Mouse (Mus musculus): ENCODE measurements at regions not wholly inside any gene's neighbourhood (a gene's known extent, or its start where the extent isn't known, plus 50 kb on each side); places are given as distances from the start of the nearest gene placed in this dataset.

DNA sequence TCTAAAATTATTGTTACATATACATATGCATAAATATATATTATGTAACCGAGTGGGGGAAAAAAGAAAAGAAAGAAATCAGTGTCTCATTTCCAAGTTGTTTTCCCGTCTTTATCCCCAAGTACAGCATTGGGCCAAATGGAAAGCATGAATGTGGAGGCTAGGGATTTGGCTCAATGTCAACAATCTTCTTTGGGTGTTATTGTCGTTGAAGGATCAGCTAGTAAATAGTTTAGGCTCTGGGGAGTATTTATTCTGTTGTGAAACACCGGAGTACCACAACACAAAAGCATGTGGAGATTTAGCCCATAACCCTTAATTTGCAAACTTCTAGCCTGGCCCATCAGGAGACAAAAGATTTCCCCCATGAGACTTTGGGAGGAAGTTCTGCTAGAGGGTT, 105.8 kb upstream of the Maf start:
- Histone ChIP-seq H3K27me3 (ENCODE audit: control insufficient read depth in 1 of 2, insufficient read depth in 2 of 2, low read length in 2 of 2) (no peaks in the 10 kb centered on the region), H3K9me3 (replicated peaks; ENCODE audit: insufficient read depth, low read length) (no peaks in the 10 kb centered on the region), H3K4me1 (ENCODE audit: control insufficient read depth in 1 of 2, insufficient read depth in 2 of 2, low read length in 2 of 2) (no peaks in the 10 kb centered on the region), H3K79me2 (ENCODE audit: control insufficient read depth, insufficient read depth, low read length, poor library complexity) (no peaks in the 10 kb centered on the region), H3K4me3 (ENCODE audit: control insufficient read depth in 1 of 2, insufficient read depth in 1 of 2, low read depth in 2 of 2, low read length in 2 of 2) (no peak overlapping the region), H3K36me3 (ENCODE audit: control insufficient read depth in 1 of 2, insufficient read depth in 2 of 2, low read length in 2 of 2) (no peaks in the 10 kb centered on the region), H3K9ac (ENCODE audit: control insufficient read depth, low read depth, low read length, poor library complexity, severe bottlenecking) (no peak overlapping the region), H3K27ac (ENCODE audit: control insufficient read depth, low read depth, low read length) (no peak overlapping the region)
- TF ChIP-seq RAD21 (IDR thresholded peaks at IDR 0.05; ENCODE audit: low read depth, low read length), result no peak
- TF ChIP-seq SMC3 (IDR thresholded peaks at IDR 0.05; ENCODE audit: low read depth, low read length), result no peak
- TF ChIP-seq MAFK (IDR thresholded peaks at IDR 0.05; ENCODE audit: borderline replicate concordance, low read depth, low read length), result no peak
- no peak for TF ChIP-seq UBTF (IDR thresholded peaks at IDR 0.05; ENCODE audit: borderline replicate concordance, insufficient read depth, low read depth, low read length)
- TF ChIP-seq EP300 (IDR thresholded peaks at IDR 0.05; ENCODE audit: low read depth in 1 of 2, low read length in 2 of 2), result no peak
- TF ChIP-seq POLR2A (IDR thresholded peaks at IDR 0.05; ENCODE audit: control insufficient read depth in 1 of 2, insufficient read depth in 1 of 2, low read depth in 1 of 2, low read length in 2 of 2, poor library complexity in 1 of 2), result no peak
- no peak for TF ChIP-seq USF2 (IDR thresholded peaks at IDR 0.05; ENCODE audit: borderline replicate concordance in 1 of 2, insufficient read depth in 1 of 2, low read depth in 1 of 2, low read length in 2 of 2)
- TF ChIP-seq ELF1 (IDR thresholded peaks at IDR 0.05; ENCODE audit: low read depth, low read length), result no peak
- no peak for TF ChIP-seq CHD1 (IDR thresholded peaks at IDR 0.05; ENCODE audit: low read depth, low read length)
- TF ChIP-seq SIN3A (IDR thresholded peaks at IDR 0.05; ENCODE audit: low read length), result no peak
- no peak for TF ChIP-seq MEF2A (IDR thresholded peaks at IDR 0.05; ENCODE audit: extremely low read depth, insufficient replicate concordance, low read depth, low read length, poor library complexity, severe bottlenecking)
- TF ChIP-seq ZC3H11A (IDR thresholded peaks at IDR 0.05; ENCODE audit: low read depth, low read length), result no peak
- TF ChIP-seq ZNF384 (IDR thresholded peaks at IDR 0.05; ENCODE audit: low read depth, low read length), result no peak
- no peak for TF ChIP-seq GATA1 (IDR thresholded peaks at IDR 0.05; ENCODE audit: low read depth, low read length)
- no peak for TF ChIP-seq NRF1 (IDR thresholded peaks at IDR 0.05; ENCODE audit: insufficient read depth, low read depth, low read length, poor library complexity, severe bottlenecking)
- TF ChIP-seq KAT2A (conservative IDR thresholded peaks at IDR 0.05; ENCODE audit: low read depth, low read length), result no peak
- TF ChIP-seq ZKSCAN1 (IDR thresholded peaks at IDR 0.05; ENCODE audit: low read depth, low read length), result no peak
- no peak for TF ChIP-seq MAZ (IDR thresholded peaks at IDR 0.05; ENCODE audit: low read depth, low read length)
- TF ChIP-seq MYB (IDR thresholded peaks at IDR 0.05; ENCODE audit: low read depth, low read length), result no peak
- TF ChIP-seq TBP (IDR thresholded peaks at IDR 0.05; ENCODE audit: low read depth, low read length), result no peak
- no peak for DNase-seq (ENCODE audit: low read depth, low spot score)

DNA sequence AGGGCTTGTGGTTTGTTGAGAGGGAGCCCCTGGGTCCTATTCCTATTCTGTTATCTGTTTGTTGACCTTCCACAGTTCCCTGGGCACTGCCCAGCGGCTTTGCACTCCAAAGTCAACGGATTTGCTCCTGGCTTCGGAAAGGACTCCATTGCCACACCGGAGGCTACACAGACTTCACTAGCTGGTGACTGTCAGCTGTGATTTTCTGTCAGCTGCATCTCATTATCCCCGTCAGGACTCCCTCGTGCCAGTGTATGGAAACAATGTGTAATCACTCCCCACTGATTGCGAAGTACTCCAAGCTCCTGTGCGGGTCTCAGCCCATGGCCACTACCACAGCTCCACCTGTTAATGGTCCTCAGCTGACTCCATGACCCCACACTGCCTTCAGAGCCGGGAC, 99.0 kb upstream of the Maf start:
- Histone ChIP-seq H3K4me1 (ENCODE audit: control insufficient read depth in 1 of 2, insufficient read depth in 2 of 2, low read length in 2 of 2) (no peaks in the 10 kb centered on the region), H3K9me3 (replicated peaks; ENCODE audit: insufficient read depth, low read length) (no peaks in the 10 kb centered on the region), H3K79me2 (ENCODE audit: control insufficient read depth, insufficient read depth, low read length, poor library complexity) (no peaks in the 10 kb centered on the region), H3K27ac (ENCODE audit: control insufficient read depth, low read depth, low read length) (no peak overlapping the region), H3K4me3 (ENCODE audit: control insufficient read depth in 1 of 2, insufficient read depth in 1 of 2, low read depth in 2 of 2, low read length in 2 of 2) (no peak overlapping the region), H3K27me3 (ENCODE audit: control insufficient read depth in 1 of 2, insufficient read depth in 2 of 2, low read length in 2 of 2) (no peaks in the 10 kb centered on the region), H3K36me3 (ENCODE audit: control insufficient read depth in 1 of 2, insufficient read depth in 2 of 2, low read length in 2 of 2) (no peaks in the 10 kb centered on the region), H3K9ac (ENCODE audit: control insufficient read depth, low read depth, low read length, poor library complexity, severe bottlenecking) (no peak overlapping the region)
- TF ChIP-seq POLR2AphosphoS5 (IDR thresholded peaks at IDR 0.05; ENCODE audit: borderline replicate concordance, low read depth, low read length) (no peak), ZNF384 (IDR thresholded peaks at IDR 0.05; ENCODE audit: low read depth, low read length) (no peak), TBP (IDR thresholded peaks at IDR 0.05; ENCODE audit: low read depth, low read length) (no peak), SIN3A (IDR thresholded peaks at IDR 0.05; ENCODE audit: low read length) (no peak), CTCF (IDR thresholded peaks at IDR 0.05 in 2 of 3, conservative IDR thresholded peaks at IDR 0.05 in 1 of 3; ENCODE audit: control insufficient read depth in 1 of 3, insufficient read depth in 1 of 3, low read depth in 2 of 3, low read length in 3 of 3, poor library complexity in 1 of 3, severe bottlenecking in 1 of 3) (no peak)
- no peak for DNase-seq (ENCODE audit: low read depth, low spot score)

Data from MEL (cell line).